Mouse (Mus musculus) urinary bladder, postnatal 25 days (tissue): ENCODE measurements around the gene Stk38l.
"Not testable (repeated sequence)": the region's sequence is repeated elsewhere in the genome, so short reads cannot be mapped to it uniquely, and the experiment has no call there.

ENCODE experiments used
- DNase-seq: peaks from one replicate; pipeline ENCODE4 v3.0.0; 2022; ENCODE audit warnings: low spot score

The Stk38l gene

DNA sequence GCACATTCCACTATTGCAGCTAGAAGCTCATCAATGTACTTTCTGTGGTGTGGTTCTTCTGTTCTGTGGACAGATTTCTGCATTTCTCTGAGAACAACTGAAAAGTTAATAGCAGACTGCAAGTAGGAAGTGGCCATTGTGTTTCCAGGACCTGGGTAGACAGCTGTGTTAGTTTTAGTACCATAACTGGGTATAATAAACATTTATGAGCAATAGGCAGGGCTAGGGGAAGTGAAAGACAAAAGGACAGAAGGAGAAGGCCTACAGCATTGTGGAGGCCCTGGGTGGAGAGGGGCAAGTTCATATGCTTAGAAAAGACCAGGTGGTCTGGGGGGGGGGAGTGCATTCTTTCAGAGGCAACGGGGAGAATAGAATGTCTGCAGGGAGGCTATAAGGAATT, 8.8 kb downstream of the Stk38l start:
- no peak for DNase-seq

DNA sequence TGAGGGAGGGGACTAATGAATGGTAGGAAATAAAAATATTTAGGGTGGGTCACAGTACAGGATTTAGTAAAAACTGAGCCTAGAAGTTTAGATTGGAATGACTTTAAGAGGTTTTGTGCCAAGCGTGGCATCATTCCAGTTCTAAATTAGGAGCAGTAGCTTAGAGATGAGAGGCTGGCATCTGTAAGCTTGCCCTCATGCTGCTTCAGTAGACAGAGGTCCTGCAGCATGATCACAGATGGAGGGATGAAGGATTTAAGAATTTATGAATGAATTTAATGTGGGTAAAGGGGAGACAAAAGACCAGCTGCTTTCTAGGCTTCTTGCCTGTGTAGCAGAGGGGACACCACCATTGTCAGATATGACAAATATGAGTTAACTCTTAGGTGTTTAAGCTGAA, 14.1 kb downstream of the Stk38l start:
- DNase-seq, result no peak

DNA sequence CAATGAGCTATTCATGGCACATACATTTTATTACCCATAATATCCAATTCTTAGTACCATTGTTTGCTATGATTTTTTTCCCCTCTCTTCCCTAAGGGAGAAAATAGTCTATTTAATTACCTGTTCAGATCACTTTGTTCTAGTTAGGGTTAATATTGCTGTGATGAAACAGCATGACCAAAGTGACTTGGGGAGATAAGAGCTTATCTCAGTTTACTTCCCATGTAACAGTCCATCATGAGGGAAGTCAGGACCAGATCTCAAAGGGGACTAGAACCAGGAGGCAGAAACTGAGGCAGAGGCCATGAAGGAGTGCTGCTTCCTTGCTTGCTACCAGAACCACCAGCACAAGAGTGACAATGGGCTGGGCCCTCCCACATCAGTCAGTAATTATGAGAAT, 15.9 kb downstream of the Stk38l start:
- DNase-seq, result no peak

DNA sequence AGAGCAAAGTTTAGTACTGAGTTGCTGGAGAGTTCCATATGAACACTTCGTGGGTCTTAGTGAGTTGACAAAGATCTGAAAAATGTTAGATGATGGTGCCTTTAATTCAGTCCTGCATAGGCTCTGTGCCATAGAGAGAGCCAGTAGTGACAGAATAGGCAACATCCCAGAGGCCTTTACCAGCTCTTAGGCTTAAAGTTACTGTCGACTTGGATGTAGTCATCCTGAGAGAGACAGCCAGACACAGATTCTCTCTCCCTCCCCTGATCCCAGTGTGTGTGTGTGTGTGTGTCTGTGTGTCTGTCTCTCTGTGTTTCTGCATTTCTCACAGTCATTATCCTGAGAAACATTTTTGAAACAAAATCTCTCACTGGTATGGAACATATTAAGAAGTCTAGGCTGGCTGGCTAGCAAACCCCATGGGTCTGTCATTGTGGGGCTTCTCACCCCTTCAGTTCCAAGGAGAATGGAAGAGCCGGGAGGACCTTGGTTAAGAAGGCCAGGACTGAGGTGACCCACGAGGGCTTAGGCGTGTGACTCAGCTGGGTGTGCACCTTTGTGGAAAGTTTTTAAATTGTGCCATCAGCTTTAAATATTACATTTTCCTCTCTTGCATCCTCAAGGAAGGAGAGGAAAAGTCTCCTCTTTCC, 17.3 kb downstream of the Stk38l start:
- no peak for DNase-seq

DNA sequence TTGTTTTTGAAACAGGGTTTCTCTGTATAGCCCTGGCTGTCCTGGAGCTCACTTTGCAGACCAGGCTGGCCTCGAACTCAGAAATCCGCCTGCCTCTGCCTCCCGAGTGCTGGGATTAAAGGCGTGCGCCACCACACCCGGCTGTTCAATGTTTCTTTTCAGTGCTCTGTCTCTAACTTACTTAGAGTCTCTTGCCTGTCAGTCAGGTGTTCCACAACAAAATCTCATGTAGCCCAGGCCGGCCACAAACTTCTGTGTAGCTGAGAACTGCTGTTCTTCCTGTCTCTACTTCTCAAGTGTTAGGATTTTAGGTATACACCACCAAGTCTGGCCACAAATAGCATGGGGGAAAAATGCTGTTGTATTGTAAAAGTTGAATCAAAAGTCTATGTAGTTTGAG, 19.5 kb downstream of the Stk38l start:
- DNase-seq, result not testable (repeated sequence)

DNA sequence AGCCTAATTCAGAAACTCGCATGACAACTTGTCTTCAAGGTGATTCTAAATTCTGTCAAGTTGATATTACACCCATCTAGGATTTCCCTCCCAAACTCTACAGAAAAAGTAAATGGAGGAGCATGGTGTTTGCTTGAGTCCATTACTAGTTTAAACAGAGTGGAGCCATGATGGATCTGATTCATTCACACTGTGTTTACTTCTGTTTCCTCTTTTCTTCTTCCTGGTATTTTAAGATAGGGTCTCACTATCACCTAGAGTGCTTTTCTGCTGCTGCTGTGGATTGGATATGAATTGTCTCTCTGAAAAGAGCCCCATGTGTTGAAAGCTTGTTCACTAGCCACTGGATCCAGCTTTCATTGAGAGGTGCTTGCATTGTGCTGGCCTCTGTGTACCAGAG, 20.4 kb downstream of the Stk38l start:
- DNase-seq, result no peak

DNA sequence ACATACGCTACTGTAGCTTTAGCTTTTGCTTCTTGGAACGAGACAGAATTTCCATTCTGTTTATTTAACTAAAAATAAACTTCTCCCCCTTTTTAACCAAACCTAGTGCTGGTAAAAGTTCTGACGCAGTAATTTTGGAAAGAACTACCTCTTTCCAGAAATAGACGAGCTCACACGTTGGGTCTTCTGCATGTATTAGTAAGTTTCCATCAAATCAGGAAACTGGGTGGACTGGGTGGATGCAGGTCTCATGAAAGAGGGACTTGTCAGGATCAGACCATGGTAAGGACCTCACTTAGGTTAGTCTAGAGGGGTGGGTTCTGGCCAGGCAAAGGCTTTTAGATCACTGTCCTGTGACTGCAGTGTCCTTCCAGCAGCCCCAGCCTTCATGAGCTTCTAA, 21.8 kb downstream of the Stk38l start:
- DNase-seq, result no peak

DNA sequence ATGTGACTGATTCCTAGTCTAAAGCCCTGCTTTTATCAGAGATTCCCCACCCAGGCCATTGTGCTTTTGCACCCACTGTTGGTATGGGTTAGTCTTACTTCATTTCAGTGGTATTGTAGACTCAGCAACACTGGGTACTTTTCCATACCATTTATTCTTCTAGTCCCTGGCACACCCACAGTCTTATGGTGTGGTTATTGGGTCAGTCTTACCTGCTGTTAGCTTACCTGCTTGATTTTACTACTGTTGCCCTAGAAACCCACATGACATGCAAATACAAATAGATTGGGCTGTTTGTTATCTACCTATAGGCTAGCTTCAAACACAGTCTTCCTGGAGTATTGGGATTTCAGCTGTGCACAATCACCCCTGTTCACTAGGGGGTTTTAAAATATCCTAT, 22.3 kb downstream of the Stk38l start:
- no peak for DNase-seq

DNA sequence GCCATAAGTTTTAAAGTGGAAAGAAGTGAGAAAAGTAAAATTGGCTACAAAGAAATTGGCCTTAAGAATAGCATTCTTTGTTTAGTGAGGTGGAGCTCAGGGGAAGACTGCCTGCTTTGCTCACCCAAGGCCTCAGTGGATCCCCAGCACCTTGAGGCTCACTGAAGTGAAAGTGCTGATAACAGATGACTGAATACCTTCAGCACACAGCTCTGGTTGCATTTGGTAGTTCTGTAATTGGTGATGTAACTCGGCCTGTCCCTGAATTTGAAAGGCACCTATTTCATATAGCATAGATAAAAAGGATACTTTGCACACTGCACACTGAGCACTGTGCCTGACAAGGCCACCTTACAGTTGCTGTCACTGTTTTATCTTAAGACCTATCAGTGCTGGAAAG, 23.5 kb downstream of the Stk38l start:
- DNase-seq, result no peak

DNA sequence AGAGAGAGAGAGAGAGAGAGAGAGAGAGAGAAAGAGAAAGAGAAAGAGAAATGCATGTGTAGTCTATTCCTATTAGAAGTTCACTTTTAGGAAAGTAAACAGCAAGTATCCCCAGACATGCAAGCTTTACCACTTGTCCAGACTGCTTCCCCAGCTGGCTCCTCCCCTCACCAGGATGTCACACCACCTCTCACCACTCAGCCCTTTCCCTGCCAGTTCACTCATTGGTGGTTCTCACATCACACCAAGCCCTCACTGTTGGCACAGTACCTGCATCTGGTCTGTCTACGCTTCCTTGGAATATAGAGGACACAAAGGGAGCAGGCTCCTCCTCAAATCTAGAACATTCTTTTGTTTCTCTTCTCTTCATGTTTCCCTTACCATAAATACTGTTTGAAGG, 26.9 kb downstream of the Stk38l start:
- DNase-seq, result no peak

DNA sequence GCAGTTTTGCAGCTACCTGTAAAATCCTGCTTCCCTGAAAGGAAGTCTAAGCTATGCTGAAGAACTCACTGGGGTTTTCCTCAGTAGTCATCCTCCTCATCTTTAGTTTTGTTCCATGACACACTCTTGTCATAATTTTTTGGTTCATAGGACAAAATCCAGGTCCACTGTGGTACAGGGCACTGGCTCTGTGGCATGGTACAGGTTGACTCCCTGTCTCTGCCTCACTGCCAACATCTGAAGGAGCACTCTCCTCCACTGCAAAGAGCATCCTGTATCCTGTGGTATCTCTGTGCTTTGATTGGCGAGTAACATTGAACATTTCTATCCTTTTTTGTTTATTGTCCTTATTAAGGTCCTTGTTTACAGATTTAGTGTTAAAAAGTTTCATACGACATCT, 27.4 kb downstream of the Stk38l start:
- no peak for DNase-seq

DNA sequence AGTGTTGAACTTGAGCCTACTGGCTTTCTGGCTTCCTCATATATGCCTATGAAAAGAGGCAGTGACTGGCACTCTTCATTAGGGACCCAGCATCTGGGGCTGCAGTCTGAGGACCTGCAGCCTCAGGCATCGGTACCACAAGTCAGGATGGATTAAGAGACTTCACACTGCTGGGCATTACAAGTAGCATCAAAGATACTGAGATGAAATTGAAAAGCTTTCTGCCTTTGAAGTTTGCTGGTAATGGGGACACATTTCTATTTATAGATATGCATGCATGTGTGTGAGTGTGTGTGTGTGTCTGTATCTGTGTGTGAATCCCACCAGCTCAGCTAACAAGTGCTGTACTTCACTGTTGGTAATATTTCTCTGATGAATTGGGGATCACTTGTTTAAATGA, 27.8 kb downstream of the Stk38l start:
- DNase-seq, result no peak

DNA sequence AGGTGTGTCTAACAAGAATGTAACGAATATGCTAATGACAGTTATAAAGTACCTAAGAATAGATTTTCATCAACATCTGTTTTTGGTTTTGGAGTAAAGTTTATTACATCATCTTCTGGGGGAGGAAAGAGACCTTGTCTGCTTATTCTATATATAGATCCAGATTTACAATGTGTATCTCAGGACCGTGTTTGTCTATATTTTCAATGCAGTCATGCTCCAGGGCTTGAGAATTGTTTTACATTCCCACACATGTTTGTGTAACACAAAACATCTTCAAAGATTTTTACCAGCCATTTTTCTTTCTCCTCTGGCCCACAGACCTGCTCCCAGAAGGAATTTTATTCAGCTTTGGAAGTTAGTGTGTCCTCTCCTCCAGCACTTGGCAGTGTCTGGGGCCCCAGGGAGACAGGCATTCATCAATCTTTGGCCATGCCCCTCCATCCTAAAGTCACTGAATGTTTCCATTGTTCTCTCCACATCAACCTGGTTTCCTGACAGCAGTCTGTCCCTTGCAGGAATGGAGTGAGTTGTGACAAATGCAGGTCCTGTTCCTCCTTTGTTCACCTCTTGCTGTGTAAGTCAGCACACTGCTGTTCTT, 28.9 kb downstream of the Stk38l start:
- no peak for DNase-seq

DNA sequence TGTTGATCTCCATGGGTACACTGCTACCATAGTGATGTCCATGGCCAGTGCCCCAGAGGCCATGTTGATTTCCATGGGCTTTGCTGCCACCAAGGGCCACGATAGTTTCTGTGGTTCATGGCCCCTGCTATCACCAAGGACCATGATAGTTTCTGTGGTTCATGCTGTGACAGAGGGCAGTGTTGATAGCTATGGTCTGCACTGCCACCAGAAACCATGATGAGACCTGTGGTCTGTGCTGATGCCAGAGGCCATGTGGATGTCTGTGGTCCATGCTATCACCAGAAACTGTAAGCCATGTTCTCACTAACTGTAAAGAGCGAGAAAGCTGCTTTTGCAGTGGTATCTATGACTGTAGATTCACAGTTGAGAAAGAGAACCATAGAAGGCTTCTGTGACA, 30.3 kb downstream of the Stk38l start:
- no peak for DNase-seq

DNA sequence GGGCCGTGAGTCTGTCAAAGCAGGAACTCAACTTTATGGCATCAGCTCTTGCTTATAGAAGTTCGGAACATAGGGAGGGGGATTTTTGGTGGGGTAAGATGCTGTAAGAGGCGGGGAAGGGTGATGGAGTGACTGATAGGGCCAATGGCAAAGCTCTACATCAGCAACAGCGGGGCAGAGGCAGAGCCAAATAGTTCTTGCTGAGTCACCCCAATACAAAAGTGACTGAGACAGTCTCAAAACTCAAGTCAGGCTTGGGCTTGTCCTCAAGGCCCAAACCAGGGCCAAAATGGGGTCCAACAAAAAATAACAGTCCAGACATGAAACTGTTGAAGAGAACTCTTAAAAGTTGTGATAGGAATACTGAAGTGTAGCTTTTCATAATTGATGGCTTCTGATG, 30.9 kb downstream of the Stk38l start:
- no peak for DNase-seq

DNA sequence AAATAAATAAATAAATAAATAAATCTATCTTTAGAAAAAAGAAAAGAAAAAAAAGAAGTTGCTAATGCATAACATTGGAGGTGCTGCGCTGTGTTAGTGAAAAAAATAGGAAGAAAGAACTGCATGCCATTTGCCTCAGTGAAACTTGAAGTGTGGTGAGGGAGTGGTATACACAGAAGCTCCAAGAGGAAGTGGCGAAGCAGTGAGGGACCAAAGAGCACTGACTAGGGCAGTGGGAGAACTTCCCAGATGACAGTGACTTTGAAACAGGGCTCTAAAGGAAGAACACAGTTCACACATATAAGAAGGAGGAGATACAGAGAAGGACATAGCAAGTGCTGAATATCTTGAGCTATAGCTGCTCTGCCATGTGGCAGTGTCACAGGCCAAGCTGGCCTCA, 34.2 kb downstream of the Stk38l start:
- no peak for DNase-seq

DNA sequence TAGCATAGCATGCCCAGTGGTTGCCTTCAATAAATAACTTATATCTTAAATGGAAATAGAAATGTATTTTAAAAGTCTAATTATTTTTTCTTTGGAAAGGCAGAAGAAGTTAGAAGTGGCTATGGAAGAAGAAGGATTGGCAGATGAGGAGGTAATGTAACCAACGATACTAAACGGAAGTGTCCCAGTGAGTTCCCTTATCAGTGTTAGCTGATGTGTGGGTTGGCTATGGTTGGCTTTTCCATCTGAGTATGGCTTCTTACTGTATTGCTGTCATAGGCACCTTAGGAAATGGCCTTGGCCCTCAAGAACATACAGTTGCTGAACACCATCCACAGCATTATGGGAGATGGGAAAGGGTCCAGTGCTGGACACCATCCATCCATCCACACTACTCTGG, 35.2 kb downstream of the Stk38l start:
- no peak for DNase-seq

DNA sequence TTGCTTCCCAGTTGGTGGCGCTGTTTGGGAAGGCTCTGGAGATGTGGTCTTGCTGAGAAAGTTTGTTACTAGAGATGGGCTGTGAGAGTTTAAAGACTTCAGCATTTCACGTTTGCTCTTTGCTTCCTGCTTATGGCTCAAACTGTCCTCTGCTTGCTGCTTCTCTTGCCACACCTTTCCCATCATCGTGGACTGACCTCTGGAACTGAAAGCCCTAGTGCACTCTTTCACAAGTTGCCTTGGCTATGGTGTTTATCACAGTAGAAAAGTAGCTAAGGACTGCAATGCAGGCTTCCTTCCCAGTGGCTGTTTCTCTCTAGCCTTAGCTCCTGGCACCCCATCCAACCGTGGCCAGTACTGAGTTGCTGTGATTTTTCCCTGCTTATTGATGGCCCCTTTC, 35.9 kb downstream of the Stk38l start:
- no peak for DNase-seq

DNA sequence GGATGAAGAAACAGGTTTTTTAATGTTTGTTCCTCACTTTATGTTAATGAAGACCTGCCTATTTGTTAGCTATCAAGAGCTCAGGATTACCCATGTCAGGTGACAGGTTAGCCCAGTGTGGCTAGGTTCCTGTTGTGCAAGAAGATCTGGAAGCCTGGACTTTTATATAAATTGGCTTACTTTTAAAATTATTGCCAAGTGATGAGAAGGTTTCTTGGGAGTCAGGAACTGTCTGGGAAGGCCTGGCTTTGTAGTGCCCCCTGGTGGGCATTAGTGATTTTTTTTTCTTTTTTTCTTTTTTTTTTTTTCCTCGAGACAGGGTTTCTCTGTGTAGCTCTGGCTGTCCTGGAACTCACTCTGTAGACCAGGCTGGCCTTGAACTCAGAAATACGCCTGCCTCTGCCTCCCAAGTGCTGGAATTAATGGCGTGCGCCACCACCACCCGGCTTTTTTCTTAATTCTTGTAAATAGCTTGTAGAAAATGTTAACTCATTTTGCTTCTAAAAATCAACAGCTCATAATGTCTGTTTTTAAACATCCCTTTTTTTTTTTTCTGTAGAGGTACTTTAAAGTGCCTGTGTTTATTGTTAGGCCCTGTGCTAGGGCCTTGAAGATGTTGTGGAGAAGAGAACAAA, 37.6 kb downstream of the Stk38l start:
- no peak for DNase-seq

DNA sequence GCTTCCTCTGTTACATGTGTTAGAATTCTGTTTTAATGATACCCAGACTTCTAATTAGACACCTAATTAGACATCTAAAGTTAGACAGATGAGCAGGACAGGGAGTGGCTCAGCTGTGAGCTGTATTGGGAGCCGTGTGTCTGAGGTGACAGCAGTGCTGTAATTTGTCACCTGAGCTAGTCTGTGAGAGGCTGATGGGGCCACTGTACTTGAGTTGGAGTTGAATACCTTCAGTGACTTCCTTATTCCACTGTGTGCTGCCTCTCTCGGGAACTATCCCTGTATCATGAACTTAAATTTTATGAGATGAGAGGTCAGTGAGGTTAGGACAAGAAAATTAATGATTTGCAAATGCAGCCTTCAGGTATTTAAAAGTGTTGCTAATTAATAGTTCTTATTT, 39.8 kb downstream of the Stk38l start:
- no peak for DNase-seq

DNA sequence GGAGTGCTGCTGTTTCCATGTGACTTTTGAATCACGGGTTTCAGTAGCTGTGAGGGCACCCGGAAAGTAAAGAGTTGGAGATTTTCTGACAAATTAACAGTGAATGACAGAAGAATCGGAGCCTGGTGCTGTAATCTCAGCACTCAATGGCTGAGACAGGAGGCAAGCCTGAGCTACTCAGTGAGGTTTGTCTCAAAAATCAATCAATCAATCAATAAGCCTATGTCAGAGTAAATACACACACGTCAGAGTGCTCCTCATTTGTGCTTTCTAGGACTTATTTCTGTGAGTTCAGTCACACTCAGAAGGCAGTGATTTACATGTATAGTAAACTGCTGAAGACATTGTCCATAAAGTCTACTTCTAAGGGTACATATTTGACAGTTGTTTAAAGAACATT, 40.5 kb downstream of the Stk38l start:
- no peak for DNase-seq

DNA sequence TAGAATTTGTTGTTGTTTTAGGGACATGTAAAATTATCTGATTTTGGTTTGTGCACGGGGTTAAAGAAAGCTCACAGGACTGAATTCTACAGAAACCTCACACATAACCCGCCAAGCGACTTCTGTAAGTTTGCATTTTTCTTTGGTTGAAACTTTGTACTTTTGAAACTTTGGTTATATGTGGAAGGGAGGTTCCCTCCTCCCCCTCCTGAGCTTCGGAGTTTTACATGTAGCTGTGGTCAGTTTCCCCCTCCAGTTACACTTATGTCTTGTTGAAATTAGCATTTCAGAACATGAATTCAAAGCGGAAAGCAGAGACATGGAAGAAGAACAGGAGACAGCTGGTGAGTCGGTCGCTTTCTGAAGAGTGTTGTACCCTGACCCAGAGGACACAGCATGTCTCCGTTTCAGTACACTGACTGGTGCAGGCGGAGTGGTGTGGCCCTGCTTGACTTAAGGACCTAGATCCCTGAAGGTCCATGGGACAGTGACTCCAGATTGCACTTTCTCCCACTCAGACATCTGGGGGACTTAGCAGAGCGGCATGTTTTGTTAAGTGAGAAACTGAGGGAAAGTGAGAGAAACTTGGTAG, 44.1 kb downstream of the Stk38l start:
- no peak for DNase-seq

DNA sequence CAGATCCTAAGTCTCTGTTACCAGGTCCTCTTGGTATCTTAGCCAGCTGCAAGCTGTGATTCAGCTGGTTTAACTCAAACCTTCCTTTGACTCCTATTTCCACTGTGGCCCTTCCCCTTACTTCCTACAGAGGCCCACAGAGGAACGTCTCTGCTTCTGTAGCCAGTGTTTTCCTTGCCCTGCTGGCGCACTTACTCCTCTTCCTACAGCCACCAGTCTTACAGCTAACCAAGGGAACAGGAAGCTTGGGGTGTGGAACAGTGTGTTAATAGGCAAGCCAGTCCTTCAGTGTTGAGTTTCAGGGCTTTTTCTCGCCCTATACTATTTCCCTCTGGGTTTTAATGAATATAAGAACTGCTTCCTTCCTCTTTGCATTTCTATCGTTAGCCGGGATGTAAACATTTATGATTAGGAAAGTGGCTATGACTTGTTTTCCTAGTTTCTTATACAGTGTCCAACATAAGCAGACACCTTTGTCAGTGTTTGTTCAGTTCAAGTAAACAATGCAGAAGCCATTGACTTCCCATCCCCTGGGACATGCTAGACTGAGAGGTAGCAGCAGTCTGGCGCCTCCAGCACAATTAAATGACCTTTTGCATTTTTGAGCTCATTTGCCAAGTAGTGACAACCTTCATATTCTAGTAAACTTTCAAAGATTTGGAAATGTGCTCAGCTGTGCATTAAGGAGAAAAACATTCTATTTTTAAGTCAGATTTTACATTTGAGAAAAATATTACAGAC, 45.4 kb downstream of the Stk38l start:
- DNase-seq, result no peak
